Mouse (Mus musculus) olfactory bulb, adult 2 months (tissue): ENCODE data around the gene Styxl1.

Source experiments
- CTCF ChIP-seq: fragments of 200-500 bp; IDR thresholded peaks from 2 replicates; pipeline ENCODE4 v1.5.1; 2012; ENCODE audit warnings: low read depth, mild to moderate bottlenecking, low read length, moderate library complexity; ENCODE audit not compliant: insufficient read depth
- POLR2A ChIP-seq: fragments of 200-500 bp; IDR thresholded peaks from 2 replicates; pipeline ENCODE4 v1.6.1; 2012; ENCODE audit warnings: mild to moderate bottlenecking, low read depth, low read length, moderate library complexity; ENCODE audit not compliant: insufficient read depth

DNA sequence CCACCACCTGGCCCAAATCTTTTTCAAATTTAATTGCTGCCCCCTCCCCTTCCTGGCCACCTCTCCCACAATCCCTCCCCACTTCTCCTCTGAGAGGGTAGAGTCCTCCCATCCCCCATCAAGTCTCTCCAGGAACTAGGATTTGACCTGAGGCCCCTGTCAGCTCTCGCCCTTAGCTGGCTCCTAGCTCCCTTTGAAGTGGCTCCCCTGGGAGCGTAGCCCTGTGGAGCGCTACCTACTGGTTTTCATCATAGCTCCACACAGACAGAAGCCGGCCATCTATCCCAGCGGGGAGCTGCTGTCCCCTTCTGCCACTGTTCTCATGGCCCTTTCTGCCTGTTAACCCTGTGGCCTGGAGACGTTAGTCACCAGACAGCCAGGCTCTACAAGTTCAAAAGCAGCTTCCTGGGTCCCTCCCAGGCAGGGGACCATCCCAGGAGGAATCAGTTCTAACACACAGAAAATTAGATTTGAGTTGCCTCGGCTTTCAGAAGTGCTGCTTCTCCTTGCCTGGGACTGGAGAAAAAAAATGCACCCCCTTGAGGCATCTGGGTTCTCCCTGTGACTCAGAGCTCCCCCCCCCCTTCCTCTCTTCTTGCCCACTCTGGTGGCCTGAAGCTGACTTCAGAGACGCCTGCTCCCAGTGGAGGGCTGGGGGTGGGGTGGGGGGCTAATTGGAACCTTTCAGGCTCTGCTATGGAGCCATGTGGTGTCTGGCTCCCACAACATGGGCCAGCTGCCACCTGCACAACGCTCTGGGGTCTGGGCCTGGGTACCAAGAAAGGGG lies 53.5 kb downstream of the Styxl1 start:
- TF ChIP-seq CTCF (no peak), POLR2A (0 out of 2 replicates have a peak, but pooled peaks have one; percentile 18)
